Mouse (Mus musculus): Measurements from ENCODE around the gene Prcc.

The Prcc gene

GRCm38 (mm10) chr3:87885281-87886003 is at the start of gene Prcc:
Prcc (minus strand) TSS chr3:87885608.
- TF ChIP-seq GATA4 (IDR thresholded peaks at IDR 0.05; ENCODE audit: insufficient replicate concordance, low read length) = no peak

- TF ChIP-seq GATA4 (IDR thresholded peaks at IDR 0.05; ENCODE audit: insufficient replicate concordance, low read length) = no peak
Measured at GRCm38 (mm10) chr3:87935201-87935600, 49.8 kb upstream of the Prcc start.

GRCm38 (mm10) chr3:87934501-87934900 is 49.1 kb upstream of the Prcc start:
- no peak for TF ChIP-seq GATA4 (IDR thresholded peaks at IDR 0.05; ENCODE audit: insufficient replicate concordance, low read length)

GRCm38 (mm10) chr3:87934026-87934425 is 48.6 kb upstream of the Prcc start:
- no peak for TF ChIP-seq GATA4 (IDR thresholded peaks at IDR 0.05; ENCODE audit: insufficient replicate concordance, low read length)

- TF ChIP-seq GATA4 (IDR thresholded peaks at IDR 0.05; ENCODE audit: insufficient replicate concordance, low read length) = no peak
Measured at GRCm38 (mm10) chr3:87930078-87930795, 44.8 kb upstream of the Prcc start, which contains the start of the genes Isg20l2 and Rrnad1. Isg20l2 (plus strand) TSS chr3:87930314. Rrnad1 (minus strand) TSS chr3:87930717.

GRCm38 (mm10) chr3:87929341-87930077 is 44.1 kb upstream of the Prcc start:
- no peak for TF ChIP-seq GATA4 (IDR thresholded peaks at IDR 0.05; ENCODE audit: insufficient replicate concordance, low read length)

GRCm38 (mm10) chr3:87927452-87927851 is 42.0 kb upstream of the Prcc start:
- no peak for TF ChIP-seq GATA4 (IDR thresholded peaks at IDR 0.05; ENCODE audit: insufficient replicate concordance, low read length)

- no peak for TF ChIP-seq GATA4 (IDR thresholded peaks at IDR 0.05; ENCODE audit: insufficient replicate concordance, low read length)
Measured at GRCm38 (mm10) chr3:87924996-87925395, 39.6 kb upstream of the Prcc start.

- TF ChIP-seq GATA4 (IDR thresholded peaks at IDR 0.05; ENCODE audit: insufficient replicate concordance, low read length) = no peak
Measured at GRCm38 (mm10) chr3:87920270-87920943, 35.0 kb upstream of the Prcc start.

GRCm38 (mm10) chr3:87919336-87920108 is 34.1 kb upstream of the Prcc start, which contains the start of gene Mrpl24:
Mrpl24 (plus strand) TSS chr3:87919506.
- no peak for TF ChIP-seq GATA4 (IDR thresholded peaks at IDR 0.05; ENCODE audit: insufficient replicate concordance, low read length)

GRCm38 (mm10) chr3:87918551-87918950 is 33.1 kb upstream of the Prcc start:
- TF ChIP-seq GATA4 (IDR thresholded peaks at IDR 0.05; ENCODE audit: insufficient replicate concordance, low read length) = no peak

GRCm38 (mm10) chr3:87916990-87917389 is 31.6 kb upstream of the Prcc start:
- no peak for TF ChIP-seq GATA4 (IDR thresholded peaks at IDR 0.05; ENCODE audit: insufficient replicate concordance, low read length)

GRCm38 (mm10) chr3:87913891-87914290 is 28.5 kb upstream of the Prcc start:
- no peak for TF ChIP-seq GATA4 (IDR thresholded peaks at IDR 0.05; ENCODE audit: insufficient replicate concordance, low read length)

GRCm38 (mm10) chr3:87913491-87913890 is 28.1 kb upstream of the Prcc start:
- TF ChIP-seq GATA4 (IDR thresholded peaks at IDR 0.05; ENCODE audit: insufficient replicate concordance, low read length) = no peak
